Mouse (Mus musculus): ENCODE measurements around the gene Xndc1.

DNA sequence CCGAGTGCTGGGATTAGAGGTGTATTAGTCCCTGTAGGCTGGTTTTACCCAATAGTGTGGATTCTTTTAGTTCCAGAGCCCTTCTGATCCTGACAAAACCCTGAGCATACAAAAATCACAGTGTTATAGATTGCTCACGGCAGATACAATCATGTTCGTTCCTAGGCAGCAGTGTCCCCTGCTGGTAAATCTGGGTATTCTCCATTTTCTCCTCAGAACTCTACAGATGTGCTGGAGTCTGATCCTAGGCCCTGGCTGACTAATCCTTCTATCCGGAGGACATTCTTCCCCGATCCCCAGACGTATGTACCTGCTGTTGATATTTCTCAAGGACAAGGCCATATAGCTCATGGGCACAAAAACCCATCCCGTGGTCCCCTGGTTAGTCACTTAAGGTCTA is 13.2 kb downstream of the Xndc1 start:
- TF ChIP-seq CTCF (IDR thresholded peaks at IDR 0.05; ENCODE audit: control insufficient read depth, insufficient read depth, low read length) (no peak), POLR2A (IDR thresholded peaks at IDR 0.05; ENCODE audit: borderline replicate concordance, control insufficient read depth, low read depth, low read length) (no peak)

All from bone marrow, adult 2 months (tissue).